Mouse (Mus musculus) heart, postnatal 4 days (tissue): Measurements from ENCODE around the gene Fam71f2. TPM values are rescaled to one million over a fixed set of nuclear protein-coding genes. Genes with fewer than 3 reads are reported as not detected.

Source experiments
- total RNA-seq, 2 experiments: library from RNA; stranded (reverse); gene quantifications; 2 replicates each; pipeline ENCODE4 v1.2.3; 2021

The Fam71f2 gene
- total RNA-seq, 2 experiments from 2014 or later, result 0.32 TPM; not detected in 1

Other genes starting within 250 kb of the Fam71f2 start
- gene Lep, start 219.4 kb upstream of the Fam71f2 start, total RNA-seq, result under 1 TPM in 1 of 2 experiments, not detected in 1; 0.29 TPM
- gene Rbm28, start 114.6 kb upstream of the Fam71f2 start, total RNA-seq, result 10 to 100 TPM; 30.3 to 32.5 TPM
- 1 to 10 TPM; 7.3 to 7.7 TPM for gene Prrt4, start 100.0 kb upstream of the Fam71f2 start, total RNA-seq
- gene Impdh1, start 63.2 kb upstream of the Fam71f2 start, total RNA-seq, result 10 to 100 TPM; 29.5 to 30.6 TPM
- 1 to 10 TPM; 9.0 to 9.6 TPM for gene Hilpda, start 7.1 kb upstream of the Fam71f2 start, total RNA-seq
- not detected for gene Fam71f1, start 39.5 kb downstream of the Fam71f2 start, total RNA-seq
- gene Calu, start 68.5 kb downstream of the Fam71f2 start, total RNA-seq, result 100 to 1,000 TPM; 352 to 357 TPM
- gene Opn1sw, start 108.9 kb downstream of the Fam71f2 start, total RNA-seq, result not detected
- 10 to 100 TPM; 10.6 to 15.8 TPM for gene Ccdc136, start 116.7 kb downstream of the Fam71f2 start, total RNA-seq
- 100 to 1,000 TPM; 303 to 309 TPM for gene Flnc, start 153.7 kb downstream of the Fam71f2 start, total RNA-seq
- 100 to 1,000 TPM; 110 to 117 TPM for gene Atp6v1f, start 188.1 kb downstream of the Fam71f2 start, total RNA-seq
- not detected for gene Atp6v1fnb, start 191.8 kb downstream of the Fam71f2 start, total RNA-seq
- 10 to 100 TPM; 11.6 to 15.1 TPM for gene Kcp, start 228.4 kb downstream of the Fam71f2 start, total RNA-seq
- gene Irf5, start 247.0 kb downstream of the Fam71f2 start, total RNA-seq, result 1 to 10 TPM; 3.0 TPM